Comparison of ENCODE assay signal across 10 mouse cellular contexts in the genomic region with DNA sequence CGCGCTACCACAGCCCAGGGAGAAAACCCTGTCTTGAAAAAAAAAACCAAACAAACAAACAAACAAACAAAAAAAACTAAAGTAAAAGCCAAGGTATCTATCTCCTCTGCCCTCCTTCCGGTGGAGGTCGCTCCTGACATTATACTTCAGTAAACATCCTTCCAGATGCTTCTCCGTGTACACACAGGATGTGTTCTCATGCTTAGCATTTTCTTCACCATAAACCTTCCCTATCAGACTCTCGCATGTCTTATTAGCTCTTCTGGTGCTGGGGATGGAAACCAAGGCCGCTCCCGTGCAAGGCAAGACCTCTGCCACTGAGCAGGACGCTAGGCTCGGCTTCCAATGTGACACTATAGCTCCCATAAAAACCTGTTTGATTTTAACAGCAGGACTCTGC. TPM values are rescaled to one million over a fixed set of nuclear protein-coding genes. Genes with fewer than 3 reads are reported as not detected.
DNase-seq lines count a peak whose midpoint lies in the region; ATAC-seq and TF ChIP-seq lines count a peak whose summit lies in the region.
"Had no signal": no experiment of that assay in that cellular context is flagged by ENCODE, and none has a peak within 500 bp of the region (broad histone marks: within the 10 kb centered on the region; RNA-seq: fewer than 3 reads in every experiment).

No protein-coding gene starts in this region.

- TF ChIP-seq EP300 in ES-Bruce4 (IDR thresholded peaks at IDR 0.05; ENCODE audit: insufficient read depth, low read depth, low read length): no peak
- no peak for TF ChIP-seq EP300 in liver, embryonic 14.5 days (IDR thresholded peaks at IDR 0.05; ENCODE audit: low read depth)

- no peaks in the 10 kb centered on the region for H3K9me3 ChIP-seq in limb, embryonic 13.5 days
- no peaks in the 10 kb centered on the region for H3K9me3 ChIP-seq in limb, embryonic 10.5 days (replicated peaks)
- no peaks in the 10 kb centered on the region for H3K9me3 ChIP-seq in ES-Bruce4 (replicated peaks; ENCODE audit: control insufficient read depth, insufficient read depth, low read length, poor library complexity, severe bottlenecking)
- H3K9me3 ChIP-seq in liver, embryonic 14.5 days (ENCODE audit: control insufficient read depth, low read length): no peaks in the 10 kb centered on the region
- H3K9me3 ChIP-seq: hindbrain, embryonic 13.5 days had no signal

- WGBS in limb, embryonic 13.5 days: 78% methylated on average over 10 of the region's 10 CpGs
- 79% methylated on average over 10 of the region's 10 CpGs for WGBS in limb, embryonic 10.5 days
- 76% methylated on average over 10 of the region's 10 CpGs for WGBS in liver, embryonic 14.5 days (ENCODE audit: insufficient replicate concordance)

- no peak for DNase-seq in gastrocnemius, adult 2 months
- DNase-seq in gastrocnemius, postnatal 10 days: no peak
- no peak for DNase-seq in limb, embryonic 10.5 days (ENCODE audit: low spot score)
- DNase-seq in liver, embryonic 14.5 days (ENCODE audit: low read depth in 3 of 3, low spot score in 3 of 3): no peak
- DNase-seq in left cerebral cortex, postnatal 14 days (ENCODE audit: low spot score in 2 of 2): no peak

- ATAC-seq in limb, embryonic 13.5 days (ENCODE audit: low FRiP score, low read depth): no peak
- ATAC-seq in liver, embryonic 14.5 days (ENCODE audit: insufficient read depth): no peak
- no peak for ATAC-seq in cerebellum, adult (ENCODE audit: insufficient number of reproducible peaks, low FRiP score, low TSS enrichment)
- ATAC-seq: forebrain, embryonic 14.5 days had no signal

- no peak for TF ChIP-seq POLR2A in ES-Bruce4 (IDR thresholded peaks at IDR 0.05; ENCODE audit: insufficient read depth, low read length)

- H3K9ac ChIP-seq in limb, embryonic 13.5 days: no peak overlapping the region
- H3K9ac ChIP-seq in ES-Bruce4 (ENCODE audit: low read depth, poor library complexity, severe bottlenecking): peak overlapping the region; percentile 41
- H3K9ac ChIP-seq in liver, embryonic 14.5 days (replicated peaks): peak overlapping the region; percentile 21; the same call in 1 of the 2 replicates
- H3K9ac ChIP-seq: hindbrain, embryonic 13.5 days had no signal

- H3K27ac ChIP-seq in gastrocnemius, adult 2 months: peak overlapping the region; percentile 61
- no peak overlapping the region for H3K27ac ChIP-seq in limb, embryonic 13.5 days
- no peak overlapping the region for H3K27ac ChIP-seq in limb, embryonic 10.5 days
- peak overlapping the region; percentile 78 for H3K27ac ChIP-seq in ES-Bruce4 (ENCODE audit: insufficient read depth, low read length)
- H3K27ac ChIP-seq in liver, embryonic 14.5 days: peak overlapping the region; percentile 28
- H3K27ac ChIP-seq: hindbrain, embryonic 13.5 days had no signal

- H3K4me1 ChIP-seq in limb, embryonic 13.5 days: peaks cover 5% of the 10 kb centered on the region
- peaks cover 16% of the 10 kb centered on the region for H3K4me1 ChIP-seq in limb, embryonic 10.5 days
- peaks cover 13% of the 10 kb centered on the region for H3K4me1 ChIP-seq in ES-Bruce4 (ENCODE audit: control insufficient read depth, insufficient read depth, low read length)
- H3K4me1 ChIP-seq in liver, embryonic 14.5 days (replicated peaks; ENCODE audit: control insufficient read depth in 2 of 2, insufficient read depth in 2 of 2, low read length in 1 of 2): peaks cover 22 to 34% of the 10 kb centered on the region in 2 experiments

- peaks cover 17% of the 10 kb centered on the region for H3K27me3 ChIP-seq in limb, embryonic 13.5 days
- peaks cover 28% of the 10 kb centered on the region for H3K27me3 ChIP-seq in limb, embryonic 10.5 days (ENCODE audit: low read depth, poor library complexity, severe bottlenecking)
- H3K27me3 ChIP-seq in ES-Bruce4 (ENCODE audit: control insufficient read depth, insufficient read depth, low read length, poor library complexity, severe bottlenecking): no peaks in the 10 kb centered on the region
- H3K27me3 ChIP-seq in liver, embryonic 14.5 days (ENCODE audit: control insufficient read depth, insufficient read depth, low read length): no peaks in the 10 kb centered on the region

- intact Hi-C loops in gastrocnemius, adult 2 months (cut with DNase I): no loop called here
- intact Hi-C loops in left cerebral cortex, postnatal 14 days (cut with DNase I): no loop called here

- H3K4me3 ChIP-seq in gastrocnemius, adult 2 months: peak overlapping the region; percentile 7; the same call in 1 of the 2 replicates
- no peak overlapping the region for H3K4me3 ChIP-seq in limb, embryonic 13.5 days
- H3K4me3 ChIP-seq in limb, embryonic 10.5 days: no peak overlapping the region
- H3K4me3 ChIP-seq in ES-Bruce4 (ENCODE audit: low read depth, low read length): no peak overlapping the region
- H3K4me3 ChIP-seq in liver, embryonic 14.5 days (ENCODE audit: insufficient read depth in 1 of 2, low read depth in 2 of 2, low read length in 2 of 2): 0 out of 4 replicates have a peak overlapping the region, but pooled peaks of 1 of the 2 experiments have one; percentile 4
- H3K4me3 ChIP-seq: hindbrain, embryonic 13.5 days had no signal

- H3K36me3 ChIP-seq in limb, embryonic 13.5 days: no peaks in the 10 kb centered on the region
- no peaks in the 10 kb centered on the region for H3K36me3 ChIP-seq in limb, embryonic 10.5 days
- no peaks in the 10 kb centered on the region for H3K36me3 ChIP-seq in ES-Bruce4 (ENCODE audit: control insufficient read depth, insufficient read depth, low read length, poor library complexity, severe bottlenecking)
- H3K36me3 ChIP-seq in liver, embryonic 14.5 days (replicated peaks; ENCODE audit: control insufficient read depth, insufficient read depth, low read depth): peaks cover 12% of the 10 kb centered on the region
- H3K36me3 ChIP-seq: hindbrain, embryonic 13.5 days had no signal

- TF ChIP-seq CTCF in gastrocnemius, adult 2 months (IDR thresholded peaks at IDR 0.05): no peak
- no peak for TF ChIP-seq CTCF in ES-Bruce4 (IDR thresholded peaks at IDR 0.05; ENCODE audit: low read depth, low read length)
- no peak for TF ChIP-seq CTCF in liver, embryonic 14.5 days (IDR thresholded peaks at IDR 0.05; ENCODE audit: low read depth)

- peak overlapping the region; percentile 7; the same call in 1 of the 2 replicates for H3K4me2 ChIP-seq in limb, embryonic 13.5 days (replicated peaks)
- peak overlapping the region; percentile 90; the same call in 1 of the 2 replicates for H3K4me2 ChIP-seq in liver, embryonic 14.5 days (ENCODE audit: low read depth)
- H3K4me2 ChIP-seq: hindbrain, embryonic 13.5 days had no signal

RNA-seq across cellular contexts. Expression of a gene that starts 6.9 kb away (rescaled TPM):
- total RNA-seq in gastrocnemius, adult 2 months (2021): 10 to 100 TPM in 1 of 2 experiments, 1 to 10 TPM in 1; 9.9 to 12.0 TPM
- 10 to 100 TPM; 23.9 to 25.2 TPM for total RNA-seq in gastrocnemius, postnatal 10 days (2021)
- polyA plus RNA-seq in limb, embryonic 13.5 days (2015; fragmentation: Nextera tagmentation; extraction: Ambion mirVana): 4.5 and 5.4 TPM in 2 replicates
- 2.0 TPM in 2 replicates for polyA plus RNA-seq in limb, embryonic 10.5 days (2016; fragmentation: Nextera tagmentation; extraction: Ambion mirVana)
- 1.6 and 3.0 TPM in 2 replicates for polyA plus RNA-seq in ES-Bruce4 (2011; ENCODE audit: insufficient read depth, insufficient read length, low read depth, missing spikeins)
- 7.8 and 8.9 TPM in 2 replicates for polyA plus RNA-seq in liver, embryonic 14.5 days (2012; rRNA removed)
- 9.8 and 12.5 TPM in 2 replicates for polyA plus RNA-seq in liver, embryonic 14.5 days (2014; fragmentation: Nextera tagmentation; extraction: Ambion mirVana)
- total RNA-seq in left cerebral cortex, postnatal 14 days (2021): 1 to 10 TPM; 3.4 to 4.2 TPM

RNA-seq across cellular contexts. Expression of a gene that starts 17.6 kb away (rescaled TPM):
- total RNA-seq in gastrocnemius, adult 2 months (2021): 100 to 1,000 TPM; 109 to 120 TPM
- 100 to 1,000 TPM in 1 of 2 experiments, 10 to 100 TPM in 1; 90.3 to 101 TPM for total RNA-seq in gastrocnemius, postnatal 10 days (2021)
- polyA plus RNA-seq in limb, embryonic 13.5 days (2015; fragmentation: Nextera tagmentation; extraction: Ambion mirVana): 7.3 and 8.3 TPM in 2 replicates
- 2.8 and 3.8 TPM in 2 replicates for polyA plus RNA-seq in limb, embryonic 10.5 days (2016; fragmentation: Nextera tagmentation; extraction: Ambion mirVana)
- 1.2 TPM in 1 of 2 replicates, not detected in the other for polyA plus RNA-seq in ES-Bruce4 (2011; ENCODE audit: insufficient read depth, insufficient read length, low read depth, missing spikeins)
- polyA plus RNA-seq in liver, embryonic 14.5 days (2012; rRNA removed): 1.4 TPM in 2 replicates
- 1.1 and 1.4 TPM in 2 replicates for polyA plus RNA-seq in liver, embryonic 14.5 days (2014; fragmentation: Nextera tagmentation; extraction: Ambion mirVana)
- 10 to 100 TPM; 24.5 to 28.5 TPM for total RNA-seq in left cerebral cortex, postnatal 14 days (2021)

Comparison
In these comparisons a context has a peak if more than half of its experiments do, and no peak if none do; other contexts are left out.
1. H3K27ac ChIP-seq: peak in gastrocnemius, adult 2 months (single experiment), ES-Bruce4 (single experiment) and liver, embryonic 14.5 days (single experiment); none in limb, embryonic 13.5 days (single experiment) and limb, embryonic 10.5 days (single experiment).